Mouse (Mus musculus): ENCODE data around the gene Prm1.

DNA sequence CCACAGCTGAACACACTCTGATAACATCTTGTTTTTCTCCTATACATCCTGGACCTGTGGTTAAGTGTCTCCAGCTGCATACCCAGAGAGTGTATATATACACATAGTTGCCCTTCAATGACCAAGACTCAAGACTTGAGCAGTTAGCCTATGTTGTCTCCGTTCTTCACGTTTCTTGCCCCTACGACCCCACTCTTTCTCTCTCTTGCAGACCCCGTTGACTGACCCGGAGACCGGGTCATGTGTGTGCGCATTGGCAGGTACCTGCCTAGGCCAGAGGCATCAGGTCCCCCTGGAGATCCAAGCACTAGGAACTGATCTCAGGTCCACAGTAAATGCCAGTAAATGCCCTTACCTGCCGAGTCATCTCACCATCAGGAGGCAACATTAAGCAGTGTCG lies 21.6 kb upstream of the Prm1 start:
- TF ChIP-seq MYOD1 (IDR thresholded peaks at IDR 0.05; ENCODE audit: control insufficient read depth in 1 of 3, insufficient read length in 2 of 3, low read depth in 2 of 3) = no peak
- no peak for TF ChIP-seq POLR2A (IDR thresholded peaks at IDR 0.05; ENCODE audit: insufficient read length, low read depth)
